Comparison of ENCODE assay signal across 8 mouse cellular contexts in the genomic region with DNA sequence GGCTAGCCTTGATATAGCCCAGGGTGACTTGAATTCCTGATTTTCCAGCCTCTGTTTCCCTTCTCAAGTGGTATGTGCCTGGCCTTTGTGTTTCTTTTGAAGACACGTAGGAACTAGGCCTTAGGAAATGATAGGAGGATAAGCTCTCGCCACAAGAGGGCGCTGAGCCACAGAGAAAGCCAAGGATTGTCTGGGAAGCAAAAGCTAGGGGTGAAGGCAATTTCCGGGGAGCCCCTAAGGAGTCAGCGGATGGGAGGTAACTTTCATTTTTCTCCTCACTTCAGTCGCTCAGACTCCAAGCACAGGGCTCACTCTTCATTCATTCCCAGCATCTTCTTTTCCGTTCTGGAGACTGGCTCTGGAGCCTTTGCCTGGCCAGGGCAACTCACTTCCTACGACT. TPM values are rescaled to one million over a fixed set of nuclear protein-coding genes. Genes with fewer than 3 reads are reported as not detected.
DNase-seq lines count a peak whose midpoint lies in the region; ATAC-seq and TF ChIP-seq lines count a peak whose summit lies in the region.

No protein-coding gene starts in this region.

- WGBS in forebrain, embryonic 14.5 days: 27% methylated on average over 8 of the region's 8 CpGs
- WGBS in lung, embryonic 16.5 days: 20% methylated on average over 8 of the region's 8 CpGs

- H3K4me1 ChIP-seq in MEL (ENCODE audit: control insufficient read depth in 1 of 2, insufficient read depth in 2 of 2, low read length in 2 of 2): no peaks in the 10 kb centered on the region
- no peaks in the 10 kb centered on the region for H3K4me1 ChIP-seq in forebrain, embryonic 14.5 days (ENCODE audit: control insufficient read depth, insufficient read depth, low read length)
- H3K4me1 ChIP-seq in lung, embryonic 16.5 days (replicated peaks; ENCODE audit: control insufficient read depth, insufficient read depth, low read length): no peaks in the 10 kb centered on the region

- H3K79me2 ChIP-seq in MEL (ENCODE audit: control insufficient read depth, insufficient read depth, low read length, poor library complexity): no peaks in the 10 kb centered on the region; the same call in 1 of the 2 replicates

- peak overlapping the region; percentile 53; the same call in 1 of the 2 replicates for H3K27ac ChIP-seq in MEL (ENCODE audit: control insufficient read depth, low read depth, low read length)
- no peak overlapping the region for H3K27ac ChIP-seq in forebrain, embryonic 14.5 days (ENCODE audit: low read depth, low read length)
- H3K27ac ChIP-seq in layer of hippocampus, adult 2 months: no peak overlapping the region; the same call in 1 of the 2 replicates
- H3K27ac ChIP-seq in lung, embryonic 16.5 days (ENCODE audit: low read length): no peak overlapping the region

- TF ChIP-seq POLR2A in MEL (IDR thresholded peaks at IDR 0.05; ENCODE audit: control insufficient read depth in 1 of 2, insufficient read depth in 1 of 2, low read depth in 1 of 2, low read length in 2 of 2, poor library complexity in 1 of 2): peak; percentile 36 to 60; a peak in 2 of 4 replicates

- peak; percentile 99 for TF ChIP-seq RAD21 in MEL (IDR thresholded peaks at IDR 0.05; ENCODE audit: low read depth, low read length)

- H3K9ac ChIP-seq in MEL (ENCODE audit: control insufficient read depth, low read depth, low read length, poor library complexity, severe bottlenecking): peak overlapping the region; percentile 81
- no peak overlapping the region for H3K9ac ChIP-seq in forebrain, embryonic 14.5 days (ENCODE audit: low read length)
- H3K9ac ChIP-seq in lung, embryonic 16.5 days (ENCODE audit: low read length): no peak overlapping the region

- no peaks in the 10 kb centered on the region for H3K27me3 ChIP-seq in MEL (ENCODE audit: control insufficient read depth in 1 of 2, insufficient read depth in 2 of 2, low read length in 2 of 2)
- H3K27me3 ChIP-seq in forebrain, embryonic 14.5 days (replicated peaks; ENCODE audit: control insufficient read depth, insufficient read depth, low read length): no peaks in the 10 kb centered on the region
- H3K27me3 ChIP-seq in lung, embryonic 16.5 days (ENCODE audit: control insufficient read depth, insufficient read depth, low read depth, low read length): no peaks in the 10 kb centered on the region

- TF ChIP-seq CTCF in MEL (IDR thresholded peaks at IDR 0.05 in 2 of 3, conservative IDR thresholded peaks at IDR 0.05 in 1 of 3; ENCODE audit: control insufficient read depth in 1 of 3, insufficient read depth in 1 of 3, low read depth in 2 of 3, low read length in 3 of 3, poor library complexity in 1 of 3, severe bottlenecking in 1 of 3): peak; percentile 87 to 99 (median 92)
- peak; percentile 88 for TF ChIP-seq CTCF in layer of hippocampus, adult 2 months (conservative IDR thresholded peaks at IDR 0.05)

- no peak overlapping the region for H3K4me2 ChIP-seq in forebrain, embryonic 14.5 days (ENCODE audit: low read length)
- peak overlapping the region; percentile 39 for H3K4me2 ChIP-seq in lung, embryonic 16.5 days (ENCODE audit: low read depth, low read length)

- DNase-seq in MEL (ENCODE audit: low read depth, low spot score): peak; percentile 96
- DNase-seq in c-Kit-positive CD71-positive TER-119-positive erythroid progenitor cells, embryonic 14.5 days (ENCODE audit: low spot score): peak; percentile 83
- DNase-seq in forebrain, embryonic 14.5 days (ENCODE audit: low spot score): peak; percentile 81
- DNase-seq in heart, postnatal 25 days (ENCODE audit: low spot score): peak; percentile 36
- DNase-seq in layer of hippocampus, adult 2 months (ENCODE audit: low spot score in 2 of 2): peak; percentile 73 to 81
- DNase-seq in retina, postnatal 7 days (ENCODE audit: low read depth, low spot score): peak; percentile 45
- DNase-seq in urinary bladder, adult 2 months (ENCODE audit: low spot score): peak; percentile 58

- peak overlapping the region; percentile 80 to 93 for H3K4me3 ChIP-seq in MEL (ENCODE audit: control insufficient read depth in 1 of 2, insufficient read depth in 1 of 2, low read depth in 2 of 2, low read length in 2 of 2)
- H3K4me3 ChIP-seq in forebrain, embryonic 14.5 days (ENCODE audit: low read depth, low read length): no peak overlapping the region
- peak overlapping the region; percentile 47 for H3K4me3 ChIP-seq in layer of hippocampus, adult 2 months
- H3K4me3 ChIP-seq in lung, embryonic 16.5 days (ENCODE audit: low read length): peak overlapping the region; percentile 23; the same call in 1 of the 2 replicates

- H3K36me3 ChIP-seq in MEL (ENCODE audit: control insufficient read depth in 1 of 2, insufficient read depth in 2 of 2, low read length in 2 of 2): no peaks in the 10 kb centered on the region; a peak in 1 of 4 replicates
- H3K36me3 ChIP-seq in forebrain, embryonic 14.5 days (ENCODE audit: control insufficient read depth, insufficient read depth, low read length): no peaks in the 10 kb centered on the region
- H3K36me3 ChIP-seq in lung, embryonic 16.5 days (ENCODE audit: control insufficient read depth, insufficient read depth, low read length): no peaks in the 10 kb centered on the region

- TF ChIP-seq EP300 in MEL (IDR thresholded peaks at IDR 0.05; ENCODE audit: low read depth in 1 of 2, low read length in 2 of 2): no peak

- H3K9me3 ChIP-seq in MEL (replicated peaks; ENCODE audit: insufficient read depth, low read length): no peaks in the 10 kb centered on the region
- no peaks in the 10 kb centered on the region for H3K9me3 ChIP-seq in forebrain, embryonic 14.5 days (replicated peaks; ENCODE audit: control insufficient read depth, low read length)
- no peaks in the 10 kb centered on the region for H3K9me3 ChIP-seq in lung, embryonic 16.5 days (ENCODE audit: control insufficient read depth, low read length)

- ATAC-seq in forebrain, embryonic 14.5 days: peak; percentile 15; the same call in 1 of the 2 replicates
- peak; percentile 66; the same call in 1 of the 2 replicates for ATAC-seq in lung, embryonic 16.5 days (ENCODE audit: low read depth)

- intact Hi-C loops in heart, postnatal 25 days (cut with DNase I): loop anchor here (1.0 to 5.0 kb wide), 3 partner anchors 72 to 731 kb away; no protein-coding TSS in a partner anchor

TF ChIP-seq in MEL, 35 proteins besides CTCF, POLR2A, EP300 and RAD21:
- TF ChIP-seq BHLHE40 (IDR thresholded peaks at IDR 0.05; ENCODE audit: borderline replicate concordance, low read depth, low read length): no peak
- peak; percentile 71 for TF ChIP-seq HCFC1 (IDR thresholded peaks at IDR 0.05; ENCODE audit: low read depth, low read length)
- TF ChIP-seq TBP (IDR thresholded peaks at IDR 0.05; ENCODE audit: low read depth, low read length): peak; percentile 74
- TF ChIP-seq MAX (IDR thresholded peaks at IDR 0.05; ENCODE audit: low read length): 0 out of 2 replicates have a peak, but pooled peaks have one; percentile 47
- no peak for TF ChIP-seq TAL1 (IDR thresholded peaks at IDR 0.05; ENCODE audit: low read length)
- peak; percentile 73 for TF ChIP-seq ELF1 (IDR thresholded peaks at IDR 0.05; ENCODE audit: low read depth, low read length)
- peak; percentile 41; the same call in 1 of the 2 replicates for TF ChIP-seq MAZ (IDR thresholded peaks at IDR 0.05; ENCODE audit: low read depth, low read length)
- TF ChIP-seq SMC3 (IDR thresholded peaks at IDR 0.05; ENCODE audit: low read depth, low read length): peak; percentile 95
- TF ChIP-seq ZC3H11A (IDR thresholded peaks at IDR 0.05; ENCODE audit: low read depth, low read length): peak; percentile 90
- peak; percentile 82 for TF ChIP-seq SIN3A (IDR thresholded peaks at IDR 0.05; ENCODE audit: low read length)
TF ChIP-seq in MEL: peak in this region for 8.

RNA-seq across cellular contexts. Expression of a gene that starts 27.2 kb away (rescaled TPM):
- total RNA-seq in MEL (2012; rRNA removed): 5.2 and 6.2 TPM in 2 replicates
- polyA plus RNA-seq in MEL (2012; ENCODE audit: insufficient read depth in 1 of 2, insufficient read length in 2 of 2, low read depth in 1 of 2, low replicate concordance in 2 of 2, missing spikeins in 1 of 2): 1 to 10 TPM in 1 of 2 experiments, not detected in 1; 4.9 TPM
- polyA plus RNA-seq in forebrain, embryonic 14.5 days (2014; fragmentation: Nextera tagmentation; extraction: Ambion mirVana): 20.4 and 26.6 TPM in 2 replicates
- 1 to 10 TPM; 7.9 to 9.4 TPM for total RNA-seq in heart, postnatal 25 days (2021)
- total RNA-seq in layer of hippocampus, adult 2 months (2021): 10 to 100 TPM; 22.8 to 25.4 TPM
- 24.7 and 26.6 TPM in 2 replicates for polyA plus RNA-seq in lung, embryonic 16.5 days (2015; fragmentation: Nextera tagmentation; extraction: Ambion mirVana)
- polyA plus RNA-seq in urinary bladder, adult 2 months (2012; rRNA removed): 29.1 and 30.2 TPM in 2 replicates

RNA-seq across cellular contexts. Expression of a gene that starts 49.8 kb away (rescaled TPM):
- total RNA-seq in MEL (2012; rRNA removed): 8.4 and 11.3 TPM in 2 replicates
- polyA plus RNA-seq in MEL (2012; ENCODE audit: insufficient read depth in 1 of 2, insufficient read length in 2 of 2, low read depth in 1 of 2, low replicate concordance in 2 of 2, missing spikeins in 1 of 2): 10 to 100 TPM; 15.3 to 37.9 TPM
- 3.7 and 5.2 TPM in 2 replicates for polyA plus RNA-seq in forebrain, embryonic 14.5 days (2014; fragmentation: Nextera tagmentation; extraction: Ambion mirVana)
- 10 to 100 TPM; 55.4 to 64.8 TPM for total RNA-seq in heart, postnatal 25 days (2021)
- 100 to 1,000 TPM; 138 to 144 TPM for total RNA-seq in layer of hippocampus, adult 2 months (2021)
- polyA plus RNA-seq in lung, embryonic 16.5 days (2015; fragmentation: Nextera tagmentation; extraction: Ambion mirVana): 2.5 and 3.5 TPM in 2 replicates
- 41.5 and 63.2 TPM in 2 replicates for polyA plus RNA-seq in urinary bladder, adult 2 months (2012; rRNA removed)

Comparison
In these comparisons a context has a peak if more than half of its experiments do, and no peak if none do; other contexts are left out.
1. DNase-seq: peak in every context shown above with its lines; median percentile 96 in MEL; 83 in c-Kit-positive CD71-positive TER-119-positive erythroid progenitor cells, embryonic 14.5 days; 81 in forebrain, embryonic 14.5 days; 77 in layer of hippocampus, adult 2 months; 58 in urinary bladder, adult 2 months; 45 in retina, postnatal 7 days; 36 in heart, postnatal 25 days.